Mouse (Mus musculus) stomach, embryonic 16.5 days (tissue): ENCODE measurements around the gene Utrn. TPM values are rescaled to one million over a fixed set of nuclear protein-coding genes. Genes with fewer than 3 reads are reported as not detected.

Experiments used
- ATAC-seq: fragments of 200-750 bp; cut with Nextera tagmentation; 2 replicates; pipeline ENCODE4 v1.8.0; 2017; ENCODE audit warnings: moderate number of reproducible peaks, moderate TSS enrichment; ENCODE audit not compliant: insufficient read depth, low FRiP score
- H3K27ac ChIP-seq: fragments of 300-500 bp; sonication (generic); 2 replicates; pipeline ENCODE4 v1.5.1; 2014; ENCODE audit warnings: low read length
- H3K27me3 ChIP-seq: fragments of 300-500 bp; sonication (generic); 2 replicates; pipeline ENCODE4 v1.6.1; 2014; ENCODE audit warnings: low read length, control low read depth, mixed read lengths; ENCODE audit not compliant: control insufficient read depth, insufficient read depth
- H3K36me3 ChIP-seq: fragments of 300-500 bp; sonication (generic); 2 replicates; pipeline ENCODE4 v1.6.1; 2014; ENCODE audit warnings: low read length; ENCODE audit not compliant: control insufficient read depth, insufficient read depth
- H3K4me1 ChIP-seq: fragments of 300-500 bp; sonication (generic); 2 replicates; pipeline ENCODE4 v1.6.1; 2014; ENCODE audit warnings: low read length, control low read depth, mixed read lengths; ENCODE audit not compliant: control insufficient read depth, insufficient read depth
- H3K4me2 ChIP-seq: fragments of 300-500 bp; sonication (generic); 2 replicates; pipeline ENCODE4 v1.6.1; 2014; ENCODE audit warnings: low read depth, low read length, mixed read lengths
- H3K4me3 ChIP-seq: fragments of 300-500 bp; sonication (generic); replicated peaks from 2 replicates; pipeline ENCODE4 v1.5.1; 2014; ENCODE audit warnings: mild to moderate bottlenecking, low read length
- H3K9ac ChIP-seq: fragments of 300-500 bp; sonication (generic); 2 replicates; pipeline ENCODE4 v1.6.1; 2014; ENCODE audit warnings: low read length
- H3K9me3 ChIP-seq: fragments of 300-500 bp; sonication (generic); replicated peaks from 2 replicates; pipeline ENCODE4 v1.6.1; 2016; ENCODE audit warnings: low read length, control low read depth; ENCODE audit not compliant: control insufficient read depth
- WGBS: fragments of 180-500 bp; shearing (Covaris S2); extraction: QIAGEN DNeasy Blood & Tissue Kit; methylation state at CpG from one replicate; pipeline ENCODE4 v1.1.7; 2014; 5-methylcytosine and 5-hydroxymethylcytosine counted together
- polyA plus RNA-seq: library from polyadenylated mRNA; unstranded; fragments of >200 nt; fragmentation: Nextera tagmentation; extraction: Ambion mirVana; gene quantifications from 2 replicates; pipeline ENCODE4 v1.2.1, GENCODE M21; 2015

Gene Utrn
- polyA plus RNA-seq, 1 experiment from 2014 or later: 72.0 TPM

GRCm38 (mm10) chr10:12816530-12816929, 52.6 kb downstream of the Utrn start:
- H3K4me2 ChIP-seq: no peak overlapping the region
- H3K36me3 ChIP-seq: no peaks in the 10 kb centered on the region

GRCm38 (mm10) chr10:12814411-12814810, 54.8 kb downstream of the Utrn start:
- Histone ChIP-seq H3K9ac (no peak overlapping the region), H3K4me3 (no peak overlapping the region), H3K4me2 (no peak overlapping the region), H3K36me3 (no peaks in the 10 kb centered on the region), H3K27me3 (no peaks in the 10 kb centered on the region), H3K4me1 (peaks cover 21% of the 10 kb centered on the region), H3K9me3 (no peaks in the 10 kb centered on the region), H3K27ac (no peak overlapping the region)
- ATAC-seq: no peak
- WGBS: 83% methylated on average over 7 of the region's 7 CpGs

More at GRCm38 (mm10) chr10:12816530-12816929, 52.6 kb downstream of the Utrn start:
- no peak overlapping the region; the same call in 1 of the 2 replicates for H3K27ac ChIP-seq
- ATAC-seq: no peak
- H3K4me1 ChIP-seq: peaks cover 22% of the 10 kb centered on the region
- H3K27me3 ChIP-seq: no peaks in the 10 kb centered on the region
- WGBS: 84% methylated on average over 6 of the region's 6 CpGs
- no peak overlapping the region for H3K9ac ChIP-seq
- no peak overlapping the region for H3K4me3 ChIP-seq
- no peaks in the 10 kb centered on the region for H3K9me3 ChIP-seq

GRCm38 (mm10) chr10:12813881-12814280, 55.3 kb downstream of the Utrn start:
- no peaks in the 10 kb centered on the region for H3K27me3 ChIP-seq
- no peak overlapping the region for H3K4me3 ChIP-seq
- no peaks in the 10 kb centered on the region for H3K9me3 ChIP-seq
- 89% methylated on average over 4 of the region's 4 CpGs for WGBS
- peaks cover 21% of the 10 kb centered on the region for H3K4me1 ChIP-seq
- H3K36me3 ChIP-seq: no peaks in the 10 kb centered on the region
- H3K4me2 ChIP-seq: no peak overlapping the region
- no peak overlapping the region for H3K9ac ChIP-seq
- H3K27ac ChIP-seq: no peak overlapping the region
- ATAC-seq: no peak

GRCm38 (mm10) chr10:12813211-12813811, 55.9 kb downstream of the Utrn start:
- 0 out of 2 replicates have a peak overlapping the region, but pooled peaks have one; percentile 7 for H3K9ac ChIP-seq
- WGBS: 59% methylated on average over 12 of the region's 12 CpGs
- no peaks in the 10 kb centered on the region for H3K36me3 ChIP-seq
- H3K27ac ChIP-seq: peak overlapping the region; percentile 60
- peaks cover 21% of the 10 kb centered on the region for H3K4me1 ChIP-seq
- H3K4me3 ChIP-seq: peak overlapping the region; percentile 11
- no peaks in the 10 kb centered on the region for H3K9me3 ChIP-seq
- H3K4me2 ChIP-seq: 0 out of 2 replicates have a peak overlapping the region, but pooled peaks have one; percentile 13
- H3K27me3 ChIP-seq: no peaks in the 10 kb centered on the region
- no peak for ATAC-seq

GRCm38 (mm10) chr10:12812680-12813079, 56.5 kb downstream of the Utrn start:
- H3K36me3 ChIP-seq: no peaks in the 10 kb centered on the region
- 56% methylated on average over 5 of the region's 5 CpGs for WGBS
- 0 out of 2 replicates have a peak overlapping the region, but pooled peaks have one; percentile 7 for H3K9ac ChIP-seq
- H3K4me1 ChIP-seq: peaks cover 18% of the 10 kb centered on the region
- H3K4me3 ChIP-seq: peak overlapping the region; percentile 11
- H3K27me3 ChIP-seq: no peaks in the 10 kb centered on the region
- no peaks in the 10 kb centered on the region for H3K9me3 ChIP-seq
- H3K4me2 ChIP-seq: peak overlapping the region; percentile 13; the same call in 1 of the 2 replicates
- H3K27ac ChIP-seq: no peak overlapping the region
- no peak for ATAC-seq

- Histone ChIP-seq H3K9me3 (no peaks in the 10 kb centered on the region), H3K9ac (no peak overlapping the region), H3K27ac (no peak overlapping the region), H3K4me2 (no peak overlapping the region), H3K27me3 (no peaks in the 10 kb centered on the region), H3K36me3 (no peaks in the 10 kb centered on the region), H3K4me3 (no peak overlapping the region), H3K4me1 (peaks cover 13% of the 10 kb centered on the region; the same call in 1 of the 2 replicates)
- ATAC-seq: no peak
- WGBS: 74% methylated on average over 2 of the region's 2 CpGs
Observed at GRCm38 (mm10) chr10:12810816-12811215, 58.3 kb downstream of the Utrn start.

- H3K9me3 ChIP-seq: no peaks in the 10 kb centered on the region
- no peak overlapping the region for H3K27ac ChIP-seq
- no peak overlapping the region for H3K4me2 ChIP-seq
- ATAC-seq: peak; percentile 37; the same call in 1 of the 2 replicates
- H3K4me1 ChIP-seq: peaks cover 13% of the 10 kb centered on the region; the same call in 1 of the 2 replicates
- H3K36me3 ChIP-seq: no peaks in the 10 kb centered on the region
- no peak overlapping the region for H3K4me3 ChIP-seq
- no peak overlapping the region for H3K9ac ChIP-seq
- WGBS: 40% methylated on average over 3 of the region's 3 CpGs
- no peaks in the 10 kb centered on the region for H3K27me3 ChIP-seq
Observed at GRCm38 (mm10) chr10:12809702-12810101, 59.5 kb downstream of the Utrn start.

- Histone ChIP-seq H3K9me3 (no peaks in the 10 kb centered on the region), H3K4me3 (no peak overlapping the region), H3K36me3 (no peaks in the 10 kb centered on the region), H3K27me3 (no peaks in the 10 kb centered on the region), H3K27ac (no peak overlapping the region), H3K4me2 (no peak overlapping the region), H3K9ac (no peak overlapping the region), H3K4me1 (peaks cover 16% of the 10 kb centered on the region)
- ATAC-seq: no peak
- 85% methylated on average over 4 of the region's 4 CpGs for WGBS
Observed at GRCm38 (mm10) chr10:12808467-12808866, 60.7 kb downstream of the Utrn start.

- no peak for ATAC-seq
- WGBS: 65% methylated on average over 9 of the region's 9 CpGs
- Histone ChIP-seq H3K36me3 (no peaks in the 10 kb centered on the region), H3K27me3 (no peaks in the 10 kb centered on the region), H3K27ac (no peak overlapping the region), H3K4me3 (no peak overlapping the region), H3K4me1 (peaks cover 14% of the 10 kb centered on the region), H3K4me2 (no peak overlapping the region), H3K9me3 (no peaks in the 10 kb centered on the region), H3K9ac (no peak overlapping the region)
Observed at GRCm38 (mm10) chr10:12807706-12808105, 61.5 kb downstream of the Utrn start.
